Mouse (Mus musculus) heart, adult 2 months (tissue): ENCODE data around the gene Atxn7. TPM values are rescaled to one million over a fixed set of nuclear protein-coding genes. Genes with fewer than 3 reads are reported as not detected.

Experiments
- DNase-seq, 2 experiments: peaks; one replicate each; pipeline ENCODE4 v3.0.0; 2021
- H3K27ac ChIP-seq: fragments of 200-600 bp; 2 replicates; pipeline ENCODE4 v1.8.1; 2022
- H3K27me3 ChIP-seq: fragments of 200-500 bp; 2 replicates; pipeline ENCODE4 v1.6.1; 2012; ENCODE audit warnings: mild to moderate bottlenecking, low read length, inconsistent platforms, mixed read lengths; ENCODE audit not compliant: control insufficient read depth, insufficient read depth
- H3K36me3 ChIP-seq: fragments of 200-500 bp; 2 replicates; pipeline ENCODE4 v1.6.1; 2012; ENCODE audit warnings: low read length, inconsistent platforms; ENCODE audit not compliant: control insufficient read depth, insufficient read depth
- H3K4me1 ChIP-seq: fragments of 200-500 bp; 2 replicates; pipeline ENCODE4 v1.6.1; 2011; ENCODE audit warnings: low read length; ENCODE audit not compliant: control insufficient read depth, insufficient read depth
- H3K4me3 ChIP-seq: fragments of 200-600 bp; 2 replicates; pipeline ENCODE4 v1.8.1; 2022
- H3K79me2 ChIP-seq: fragments of 200-500 bp; replicated peaks from 2 replicates; pipeline ENCODE4 v1.6.1; 2012; ENCODE audit warnings: mild to moderate bottlenecking, inconsistent platforms, low read length, moderate library complexity, mixed read lengths; ENCODE audit not compliant: control insufficient read depth, insufficient read depth
- H3K9ac ChIP-seq: fragments of 200-500 bp; 2 replicates; pipeline ENCODE4 v1.6.1; 2012; ENCODE audit warnings: low read depth, mild to moderate bottlenecking, control low read depth, inconsistent platforms, low read length, mixed read lengths
- CTCF ChIP-seq: fragments of 200-600 bp; IDR thresholded peaks from 2 replicates; pipeline ENCODE4 v1.8.1; 2022; ENCODE audit warnings: antibody characterized with exemption, mild to moderate bottlenecking, moderate library complexity
- EP300 ChIP-seq: fragments of 200-500 bp; IDR thresholded peaks from 2 replicates; pipeline ENCODE4 v1.6.1; 2011; ENCODE audit warnings: low read depth, low read length, control low read depth; ENCODE audit not compliant: insufficient read depth
- POLR2A ChIP-seq: fragments of 200-500 bp; IDR thresholded peaks from 2 replicates; pipeline ENCODE4 v1.6.1; 2011; ENCODE audit warnings: mild to moderate bottlenecking, low read depth, low read length, control low read depth; ENCODE audit not compliant: insufficient read depth
- WGBS: fragments of 180-500 bp; shearing (Covaris S2); methylation state at CpG from one replicate; pipeline ENCODE4 v1.1.7; 2018; 5-methylcytosine and 5-hydroxymethylcytosine counted together
- intact Hi-C: fragments of 180-260 bp; cut with DNase I; formaldehyde crosslinking; loops from one replicate; pipeline ENCODE4 v1.15.1; 2025
- polyA plus RNA-seq: library from polyadenylated mRNA; depleted of rRNA; stranded (reverse); fragments of >200 nt; gene quantifications from 2 replicates; pipeline ENCODE4 v1.2.3, GENCODE M21; 2012
- total RNA-seq, 2 experiments: library from RNA; stranded (reverse); gene quantifications; 2 replicates each; pipeline ENCODE4 v1.2.3; 2021

Gene Atxn7
- total and polyA plus RNA-seq, 3 experiments, result 13.9 to 16.2 (median 16.1) TPM

- peaks cover under 1% of the 10 kb centered on the region for H3K79me2 ChIP-seq
- peaks cover 9% of the 10 kb centered on the region for H3K36me3 ChIP-seq
- intact Hi-C loops, result no loop called here
- no peaks in the 10 kb centered on the region for H3K27me3 ChIP-seq
- H3K4me1 ChIP-seq, result peaks cover 5% of the 10 kb centered on the region
- peak overlapping the region; percentile 7 for H3K9ac ChIP-seq
- peak; percentile 57 to 66 for DNase-seq
- peak overlapping the region; percentile 62; the same call in 1 of the 2 replicates for H3K27ac ChIP-seq
- TF ChIP-seq POLR2A (peak; percentile 35; the same call in 1 of the 2 replicates), EP300 (no peak), CTCF (no peak)
- WGBS, result 21% methylated on average over 10 of the region's 10 CpGs
- peak overlapping the region; percentile 38 for H3K4me3 ChIP-seq
These were observed 106.6 kb downstream of the Atxn7 start for GRCm38 (mm10) chr14:14067648-14068472.

GRCm38 (mm10) chr14:14068553-14068952, 107.3 kb downstream of the Atxn7 start:
- Histone ChIP-seq H3K36me3 (peaks cover 9% of the 10 kb centered on the region), H3K4me3 (no peak overlapping the region), H3K27ac (peak overlapping the region; percentile 62; the same call in 1 of the 2 replicates), H3K79me2 (peaks cover 2% of the 10 kb centered on the region), H3K27me3 (no peaks in the 10 kb centered on the region), H3K4me1 (peaks cover 7% of the 10 kb centered on the region), H3K9ac (no peak overlapping the region)
- DNase-seq, result no peak
- intact Hi-C loops, result no loop called here
- WGBS, result 58% methylated on average over 3 of the region's 3 CpGs
- TF ChIP-seq CTCF (no peak), EP300 (no peak), POLR2A (no peak)

- 64% methylated on average over 6 of the region's 6 CpGs for WGBS
- DNase-seq, result no peak
- Histone ChIP-seq H3K9ac (no peak overlapping the region), H3K79me2 (peaks cover 2% of the 10 kb centered on the region), H3K27ac (no peak overlapping the region), H3K36me3 (peaks cover 3% of the 10 kb centered on the region; the same call in 1 of the 2 replicates), H3K4me1 (peaks cover 2% of the 10 kb centered on the region), H3K4me3 (no peak overlapping the region), H3K27me3 (no peaks in the 10 kb centered on the region)
- intact Hi-C loops, result no loop called here
- TF ChIP-seq EP300 (no peak), CTCF (no peak), POLR2A (no peak)
These were observed 109.5 kb downstream of the Atxn7 start for GRCm38 (mm10) chr14:14070541-14071315.

- peaks cover 2% of the 10 kb centered on the region for H3K79me2 ChIP-seq
- no peaks in the 10 kb centered on the region for H3K27me3 ChIP-seq
- 0 out of 2 replicates have a peak, but pooled peaks cover 2% of the 10 kb centered on the region for H3K36me3 ChIP-seq
- peaks cover 2% of the 10 kb centered on the region for H3K4me1 ChIP-seq
- intact Hi-C loops, result no loop called here
- WGBS, result 80% methylated on average over 4 of the region's 4 CpGs
- no peak for DNase-seq
- TF ChIP-seq POLR2A (no peak), CTCF (no peak), EP300 (no peak)
- no peak overlapping the region for H3K4me3 ChIP-seq
- no peak overlapping the region for H3K27ac ChIP-seq
- H3K9ac ChIP-seq, result no peak overlapping the region
These were observed 110.2 kb downstream of the Atxn7 start for GRCm38 (mm10) chr14:14071456-14071855.

GRCm38 (mm10) chr14:14080604-14081194, 119.5 kb downstream of the Atxn7 start:
- Histone ChIP-seq H3K36me3 (peaks cover 6% of the 10 kb centered on the region; the same call in 1 of the 2 replicates), H3K4me3 (no peak overlapping the region), H3K4me1 (peaks cover 2% of the 10 kb centered on the region), H3K27ac (no peak overlapping the region), H3K9ac (no peak overlapping the region), H3K79me2 (0 out of 2 replicates have a peak, but pooled peaks cover 2% of the 10 kb centered on the region), H3K27me3 (no peaks in the 10 kb centered on the region)
- no peak for DNase-seq
- 83% methylated on average over 6 of the region's 6 CpGs for WGBS
- TF ChIP-seq POLR2A (no peak), CTCF (no peak), EP300 (no peak)
- intact Hi-C loops, result no loop called here
